Mouse (Mus musculus) adrenal gland, adult 8-10 months (tissue): ENCODE results near the gene Irf2bp2. TPM values are rescaled to one million over a fixed set of nuclear protein-coding genes. Genes with fewer than 3 reads are reported as not detected.

Experiments
- DNase-seq: peaks from one replicate; pipeline ENCODE4 v3.0.0; 2022
- total RNA-seq, 4 experiments: library from RNA; stranded (reverse); gene quantifications; 2 replicates each; pipeline ENCODE4 v1.2.4; 2022

The Irf2bp2 gene
- total RNA-seq, 4 experiments from 2014 or later, result 74.4 to 129 (median 98.9) TPM

DNA sequence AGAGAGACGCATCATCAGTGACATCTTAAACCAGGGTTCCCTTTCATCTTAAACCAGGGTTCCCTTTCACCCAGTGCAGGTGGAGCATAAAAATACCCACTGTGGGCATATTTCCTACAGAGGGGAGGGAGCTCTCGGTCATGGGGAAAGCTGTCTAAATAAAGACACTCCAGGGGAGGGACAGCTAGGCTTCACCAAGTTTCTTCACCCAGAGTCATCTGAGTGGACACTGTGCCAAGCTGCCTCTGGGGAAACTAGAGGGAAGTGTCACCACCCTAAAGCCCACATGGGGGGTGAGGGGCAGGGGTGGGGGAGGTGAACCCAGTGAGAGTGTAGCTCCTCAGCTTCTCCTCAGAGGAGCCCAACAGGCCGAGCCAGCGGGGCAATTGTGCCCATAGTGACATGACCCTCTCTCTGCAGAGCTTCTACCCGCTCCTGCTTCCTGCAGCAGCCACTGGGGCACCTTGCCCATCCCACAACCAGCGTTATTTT is 27.8 kb downstream of the Irf2bp2 start:
- no peak for DNase-seq

- no peak for DNase-seq
Observed at GRCm38 (mm10) chr8:126565231-126565781, 28.5 kb downstream of the Irf2bp2 start.

- DNase-seq, result no peak
Observed at GRCm38 (mm10) chr8:126564551-126565154, 29.1 kb downstream of the Irf2bp2 start.

DNA sequence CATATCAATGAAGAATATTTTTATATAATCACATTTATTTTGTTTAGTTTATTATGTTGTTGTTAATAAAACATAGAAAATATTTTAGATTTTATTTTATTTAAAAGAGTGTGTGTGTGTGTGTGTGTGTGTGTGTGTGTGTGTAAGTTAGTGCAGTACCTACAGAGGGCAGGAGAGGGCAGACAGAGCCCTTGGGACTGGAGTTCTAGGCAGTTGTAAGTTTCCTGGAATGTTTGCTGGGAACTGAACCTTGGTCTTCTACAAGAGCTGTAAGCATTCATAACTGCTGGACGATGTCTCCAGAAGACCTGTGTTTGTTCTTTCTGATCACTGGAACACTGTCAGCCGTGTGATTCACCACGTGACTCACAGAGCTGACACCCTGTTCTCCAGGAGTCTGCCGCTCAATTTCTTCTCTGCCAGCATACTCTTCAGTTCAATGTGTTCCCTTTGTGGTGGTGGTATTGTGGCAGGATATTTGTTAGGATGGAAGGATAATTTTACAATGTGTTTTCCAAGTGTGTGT is 32.4 kb downstream of the Irf2bp2 start:
- DNase-seq, result no peak

- DNase-seq, result no peak
Observed at GRCm38 (mm10) chr8:126558400-126558953, 35.3 kb downstream of the Irf2bp2 start.

DNA sequence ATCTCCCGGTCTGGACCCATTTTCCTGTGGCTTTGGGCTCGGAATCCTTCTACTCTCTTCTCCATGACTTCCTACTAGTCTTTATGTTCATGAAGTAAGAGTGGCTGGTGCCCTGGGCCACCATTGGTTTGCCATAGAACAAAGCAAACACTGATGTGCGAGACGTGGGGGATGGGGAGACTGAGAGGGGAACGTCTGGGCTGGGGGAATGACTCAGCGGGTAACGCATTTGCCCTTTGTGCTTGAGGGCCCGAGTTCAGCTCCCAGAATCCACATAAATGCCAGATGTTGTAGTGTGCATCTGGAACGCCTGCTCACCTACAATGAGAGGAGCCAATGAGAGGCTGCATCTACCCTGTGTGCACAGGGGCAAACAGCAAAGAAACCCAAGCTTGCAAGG is 36.4 kb downstream of the Irf2bp2 start:
- no peak for DNase-seq

DNA sequence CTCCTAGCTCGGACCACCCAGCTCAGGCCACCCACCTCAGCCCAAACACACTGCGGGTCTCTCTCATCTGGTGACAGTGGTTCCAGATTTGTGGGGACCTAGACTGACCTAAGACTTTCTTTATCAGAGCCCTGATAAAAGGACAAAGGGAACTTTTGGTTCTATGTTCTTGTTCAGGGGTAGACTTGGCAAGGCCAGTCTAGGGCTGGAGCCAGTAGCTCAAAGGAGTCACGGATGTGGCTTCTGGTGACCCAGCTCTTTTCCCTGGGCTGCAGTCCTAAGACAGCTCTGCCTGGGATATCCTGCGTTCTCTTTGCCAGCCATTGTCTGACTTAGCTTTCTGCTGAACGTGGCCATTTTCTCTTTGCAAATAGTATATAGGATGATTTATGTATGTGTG is 37.1 kb downstream of the Irf2bp2 start:
- no peak for DNase-seq

DNA sequence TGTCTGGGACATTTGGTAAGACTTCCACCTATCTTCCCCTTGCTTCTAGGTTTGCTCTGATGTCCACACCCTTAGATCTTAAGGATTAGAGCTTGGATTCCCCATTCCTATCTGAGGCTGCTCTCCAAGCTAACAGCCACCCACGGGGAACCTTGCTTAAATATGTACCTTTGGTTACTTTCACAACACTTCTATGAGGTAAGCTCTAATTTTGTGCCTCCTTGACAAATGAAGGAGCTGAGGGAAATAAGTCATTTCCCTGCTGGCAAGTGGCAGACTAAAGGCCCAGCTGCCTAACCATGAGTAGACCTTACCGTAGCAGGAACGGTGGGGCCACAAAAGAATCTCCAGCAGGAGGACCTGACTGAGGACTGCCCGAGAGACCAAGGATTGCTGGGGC is 39.0 kb downstream of the Irf2bp2 start:
- DNase-seq, result no peak

DNA sequence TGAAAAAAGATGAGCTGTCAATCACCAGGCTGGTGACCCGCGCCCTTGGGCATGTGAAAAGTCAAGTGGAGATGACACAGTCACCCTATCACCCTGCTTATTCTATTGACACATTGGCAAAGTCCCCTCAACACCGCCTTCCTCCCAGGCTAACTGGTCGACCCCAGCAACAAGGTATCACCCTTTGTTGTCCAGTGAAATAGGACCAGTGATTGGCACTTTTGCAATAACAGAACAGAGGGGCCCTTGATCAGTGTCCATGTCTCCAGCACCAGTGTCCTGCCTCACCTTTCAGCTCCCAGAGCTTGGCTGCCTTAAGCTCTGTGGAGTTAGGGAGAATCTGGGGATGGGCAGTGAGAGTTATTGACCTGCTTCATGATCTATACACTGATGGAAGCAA is 41.9 kb downstream of the Irf2bp2 start:
- DNase-seq, result no peak

DNA sequence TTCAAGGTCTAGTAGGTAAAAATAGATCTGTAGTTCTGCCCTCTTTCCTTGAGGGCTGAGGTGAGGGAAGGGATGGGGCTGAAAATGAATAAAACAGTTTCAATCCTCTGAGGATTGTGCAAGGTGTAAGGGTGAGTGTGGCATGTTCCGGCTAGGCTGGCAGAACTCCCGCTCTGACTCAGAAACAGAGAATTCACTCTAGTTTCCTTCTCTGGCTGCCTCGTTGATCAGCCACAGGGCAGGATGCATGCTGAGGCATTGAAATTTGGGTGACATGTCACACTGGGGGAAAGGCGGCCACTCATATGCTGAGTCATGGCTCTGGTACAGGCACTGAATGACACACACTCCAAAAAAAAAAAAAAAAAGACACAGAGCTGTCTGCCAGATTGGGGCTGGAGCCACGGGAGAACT is 42.8 kb downstream of the Irf2bp2 start:
- DNase-seq, result peak; percentile 91

GRCm38 (mm10) chr8:126547841-126548240 is 45.9 kb downstream of the Irf2bp2 start:
- no peak for DNase-seq

DNA sequence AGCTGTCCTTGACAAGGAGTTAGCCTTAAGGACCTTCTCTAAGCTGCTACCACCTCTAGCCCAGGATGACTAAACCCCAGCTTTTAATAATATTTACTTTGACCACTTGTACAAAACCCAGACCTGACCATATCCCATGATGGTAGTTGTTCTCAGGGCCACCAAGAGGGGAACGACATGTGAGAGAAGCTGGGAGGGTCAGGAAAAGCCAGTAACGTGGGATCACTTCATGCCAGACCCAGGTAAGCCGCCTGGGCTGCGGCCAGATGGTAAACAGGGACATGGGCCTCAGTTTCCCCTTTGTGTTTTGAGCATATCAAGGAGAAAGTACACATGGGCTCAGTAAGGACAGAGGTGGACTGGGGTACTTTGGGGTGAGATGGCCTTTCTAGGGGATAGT is 46.4 kb downstream of the Irf2bp2 start:
- DNase-seq, result no peak

DNA sequence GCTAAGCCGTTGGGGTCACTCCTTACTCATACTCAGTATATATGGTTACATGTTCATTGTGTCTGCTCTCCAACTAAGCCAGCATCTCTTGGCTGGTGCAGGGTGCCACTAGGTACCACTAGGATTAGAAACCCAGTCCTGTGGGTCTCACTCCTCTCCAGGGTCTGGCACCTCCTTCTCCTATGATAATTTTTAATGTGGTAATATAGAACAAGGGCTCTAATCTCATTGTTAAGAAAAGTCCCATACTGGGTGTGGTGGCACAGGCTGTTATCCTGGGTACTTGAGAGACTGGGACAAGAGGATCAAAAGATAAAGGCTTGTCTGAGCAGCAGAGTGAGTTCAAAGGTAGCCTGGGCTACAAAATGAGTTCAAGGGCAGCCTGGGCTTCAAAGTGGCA is 47.3 kb downstream of the Irf2bp2 start:
- no peak for DNase-seq

GRCm38 (mm10) chr8:126543407-126543806 is 50.4 kb downstream of the Irf2bp2 start:
- DNase-seq, result no peak

DNA sequence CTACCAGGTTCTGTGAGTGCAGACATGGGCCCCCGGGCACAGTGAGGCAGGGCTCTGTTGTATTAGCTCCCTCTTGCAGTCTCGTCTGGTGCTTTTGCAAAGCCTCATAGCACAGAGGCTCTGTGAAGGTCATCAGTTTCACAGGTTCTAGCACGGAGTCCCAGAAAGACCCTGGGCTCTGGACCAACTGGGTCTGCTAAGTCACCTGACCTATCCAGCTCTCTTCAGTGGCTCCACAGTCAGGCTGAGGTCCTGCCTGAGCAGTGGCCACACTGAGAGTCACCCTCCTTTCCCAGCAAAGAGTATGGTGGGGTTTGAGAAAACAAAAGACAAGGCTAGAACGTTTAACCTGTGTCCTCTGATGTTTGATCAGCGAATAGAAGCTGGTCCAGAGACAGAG is 51.0 kb downstream of the Irf2bp2 start:
- DNase-seq, result no peak

GRCm38 (mm10) chr8:126542090-126542689 is 51.6 kb downstream of the Irf2bp2 start:
- DNase-seq, result no peak

DNA sequence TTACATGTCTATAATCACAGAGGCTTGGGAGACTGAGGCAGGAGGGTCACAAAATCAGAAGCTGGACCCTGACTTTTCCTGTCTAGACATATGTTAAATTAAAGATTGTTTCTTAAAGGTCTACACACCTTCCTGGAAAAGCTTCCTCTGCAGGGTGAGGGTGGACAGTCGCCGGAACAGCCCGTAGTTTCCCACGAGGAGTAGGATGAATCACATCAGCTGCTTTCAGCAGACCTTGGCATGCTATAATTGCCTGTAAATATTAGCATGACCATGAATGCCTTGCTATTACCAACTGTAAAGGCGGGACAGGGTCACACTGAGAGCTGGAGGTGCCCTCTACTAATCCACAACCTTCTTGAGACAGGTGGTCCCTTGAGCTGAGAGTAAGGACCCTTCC is 53.5 kb downstream of the Irf2bp2 start:
- no peak for DNase-seq

- no peak for DNase-seq
Observed at GRCm38 (mm10) chr8:126539355-126540093, 54.3 kb downstream of the Irf2bp2 start.

- DNase-seq, result no peak
Observed at GRCm38 (mm10) chr8:126538648-126539354, 55.0 kb downstream of the Irf2bp2 start.
